Mouse (Mus musculus): ENCODE results near the gene Gm45140. TPM values are rescaled to one million over a fixed set of nuclear protein-coding genes. Genes with fewer than 3 reads are reported as not detected.
"Not testable (repeated sequence)": the region's sequence is repeated elsewhere in the genome, so short reads cannot be mapped to it uniquely, and the experiment has no call there.

Gm45140 gene
- total and polyA plus RNA-seq, 3 experiments, result 4.3 to 25.7 (median 13.0) TPM

DNA sequence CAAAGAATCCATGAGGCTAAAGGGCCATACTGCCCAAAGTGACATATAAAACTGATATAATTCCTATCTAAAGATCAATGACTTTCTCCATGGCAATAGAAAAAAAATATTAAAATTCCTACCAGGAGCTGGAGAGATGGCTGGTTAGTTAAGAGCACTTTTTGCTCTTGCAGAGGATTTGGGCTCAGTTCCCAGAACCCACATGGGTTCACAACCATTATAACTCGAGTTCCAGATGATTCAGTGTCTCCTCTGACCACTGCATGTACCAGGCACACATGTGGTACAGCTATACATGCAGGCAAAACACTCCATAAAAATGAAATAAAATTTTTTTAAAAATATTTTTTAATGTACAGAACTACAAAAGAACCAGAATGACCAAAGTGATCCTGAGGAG is 61.1 kb downstream of the Gm45140 start:
- no peak for DNase-seq (ENCODE audit: extremely low read depth)
- H3K4me1 ChIP-seq (ENCODE audit: control insufficient read depth in 1 of 2, insufficient read depth in 2 of 2), result peaks cover 0 to 15% of the 10 kb centered on the region in 2 experiments; a peak in 2 of 4 replicates
- no peak overlapping the region for H3K9ac ChIP-seq (ENCODE audit: insufficient read depth, low read depth)
- no peak overlapping the region for H3K27ac ChIP-seq (ENCODE audit: insufficient read depth, low read depth)
- no peaks in the 10 kb centered on the region for H3K27me3 ChIP-seq (replicated peaks)
- no peak overlapping the region for H3K4me3 ChIP-seq (replicated peaks in 1 of 3; ENCODE audit: low read depth in 2 of 3, low read length in 2 of 3, poor library complexity in 1 of 3)
- peaks cover 5% of the 10 kb centered on the region for H3K9me3 ChIP-seq (replicated peaks; ENCODE audit: low read length)
- dilution Hi-C loops (cut with MboI; ENCODE audit: extremely low pct_ligation_motif_present, extremely low pct_unique_long_range_greater_than_20kb, low sequenced_read_pairs), result no loop called here
- H3K4me2 ChIP-seq (ENCODE audit: insufficient read depth, low read depth, poor library complexity, severe bottlenecking), result no peak overlapping the region
- H3K79me2 ChIP-seq (replicated peaks; ENCODE audit: control insufficient read depth, extremely low read depth, insufficient read depth, poor library complexity, severe bottlenecking), result no peaks in the 10 kb centered on the region
- no peaks in the 10 kb centered on the region for H3K36me3 ChIP-seq (replicated peaks in 1 of 2; ENCODE audit: control insufficient read depth in 1 of 2, insufficient read depth in 1 of 2, low read length in 1 of 2)
- in situ Hi-C loops (cut with MboI; ENCODE audit: low pct_ligation_motif_present, low pct_unique_long_range_greater_than_20kb, low sequenced_read_pairs), result no loop called here
- TF ChIP-seq ZMIZ1 (IDR thresholded peaks at IDR 0.05; ENCODE audit: low read depth, low read length), result no peak
- TF ChIP-seq CTCF (conservative IDR thresholded peaks at IDR 0.05 in 1 of 2, IDR thresholded peaks at IDR 0.05 in 1 of 2; ENCODE audit: low read depth in 2 of 2, low read length in 2 of 2), result no peak
- TF ChIP-seq MEF2A (IDR thresholded peaks at IDR 0.05; ENCODE audit: borderline replicate concordance, low read depth, low read length), result no peak
- TF ChIP-seq MAFK (IDR thresholded peaks at IDR 0.05; ENCODE audit: insufficient replicate concordance, low read length), result no peak

GRCm38 (mm10) chr6:87770626-87771025 is 65.0 kb downstream of the Gm45140 start:
- dilution Hi-C loops (cut with MboI; ENCODE audit: extremely low pct_ligation_motif_present, extremely low pct_unique_long_range_greater_than_20kb, low sequenced_read_pairs), result no loop called here
- H3K79me2 ChIP-seq (replicated peaks; ENCODE audit: control insufficient read depth, extremely low read depth, insufficient read depth, poor library complexity, severe bottlenecking), result no peaks in the 10 kb centered on the region
- H3K27me3 ChIP-seq (replicated peaks), result no peaks in the 10 kb centered on the region
- H3K9me3 ChIP-seq (replicated peaks; ENCODE audit: low read length), result peaks cover 3% of the 10 kb centered on the region
- no peak overlapping the region for H3K9ac ChIP-seq (ENCODE audit: insufficient read depth, low read depth)
- no peak overlapping the region for H3K4me3 ChIP-seq (replicated peaks in 1 of 3; ENCODE audit: low read depth in 2 of 3, low read length in 2 of 3, poor library complexity in 1 of 3)
- DNase-seq (ENCODE audit: extremely low read depth), result peak; percentile 48
- TF ChIP-seq CTCF (conservative IDR thresholded peaks at IDR 0.05 in 1 of 2, IDR thresholded peaks at IDR 0.05 in 1 of 2; ENCODE audit: low read depth in 2 of 2, low read length in 2 of 2) (peak in 1 of 2 experiments; percentile 71; a peak in 2 of 4 replicates), MYC (IDR thresholded peaks at IDR 0.05; ENCODE audit: low read depth, low read length) (peak; percentile 70; the same call in 1 of the 2 replicates), SMC3 (IDR thresholded peaks at IDR 0.05; ENCODE audit: low read depth, low read length) (peak; percentile 64), MEF2A (IDR thresholded peaks at IDR 0.05; ENCODE audit: borderline replicate concordance, low read depth, low read length) (no peak), MAX (IDR thresholded peaks at IDR 0.05; ENCODE audit: low read length) (peak; percentile 38; the same call in 1 of the 2 replicates), ZC3H11A (IDR thresholded peaks at IDR 0.05; ENCODE audit: low read depth, low read length) (no peak), RAD21 (IDR thresholded peaks at IDR 0.05; ENCODE audit: low read depth, low read length) (peak; percentile 69), NRF1 (IDR thresholded peaks at IDR 0.05; ENCODE audit: low read depth, low read length) (no peak)
- peaks cover 0 to 7% of the 10 kb centered on the region in 2 experiments; a peak in 1 of 4 replicates for H3K4me1 ChIP-seq (ENCODE audit: control insufficient read depth in 1 of 2, insufficient read depth in 2 of 2)
- no peaks in the 10 kb centered on the region for H3K36me3 ChIP-seq (replicated peaks in 1 of 2; ENCODE audit: control insufficient read depth in 1 of 2, insufficient read depth in 1 of 2, low read length in 1 of 2)
- no peak overlapping the region for H3K27ac ChIP-seq (ENCODE audit: insufficient read depth, low read depth)
- in situ Hi-C loops (cut with MboI; ENCODE audit: low pct_ligation_motif_present, low pct_unique_long_range_greater_than_20kb, low sequenced_read_pairs), result no loop called here
- H3K4me2 ChIP-seq (ENCODE audit: insufficient read depth, low read depth, poor library complexity, severe bottlenecking), result no peak overlapping the region

DNA sequence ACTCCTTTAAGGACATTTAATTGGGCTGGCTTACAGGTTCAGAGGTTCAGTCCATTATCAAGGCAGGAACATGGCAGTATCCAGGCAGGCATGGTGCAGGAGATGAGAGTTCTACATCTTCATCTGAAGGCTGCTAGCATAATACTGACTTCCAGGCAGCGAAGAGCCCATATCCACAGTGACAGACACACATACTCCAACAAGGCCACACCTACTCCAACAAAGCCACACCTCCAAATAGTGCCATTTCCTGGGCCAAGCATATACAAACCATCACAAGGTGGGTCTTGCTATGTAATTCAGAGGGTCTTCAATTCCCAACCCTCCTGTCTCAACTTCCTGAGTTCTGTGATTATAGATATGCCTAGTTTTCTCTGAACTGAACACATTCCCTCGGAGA is 71.3 kb downstream of the Gm45140 start:
- H3K4me1 ChIP-seq (ENCODE audit: control insufficient read depth in 1 of 2, insufficient read depth in 2 of 2); H3K4me2 ChIP-seq (ENCODE audit: insufficient read depth, low read depth, poor library complexity, severe bottlenecking); H3K79me2 ChIP-seq (replicated peaks; ENCODE audit: control insufficient read depth, extremely low read depth, insufficient read depth, poor library complexity, severe bottlenecking); DNase-seq (ENCODE audit: extremely low read depth); H3K9me3 ChIP-seq (replicated peaks; ENCODE audit: low read length); H3K27ac ChIP-seq (ENCODE audit: insufficient read depth, low read depth); dilution Hi-C loops (cut with MboI; ENCODE audit: extremely low pct_ligation_motif_present, extremely low pct_unique_long_range_greater_than_20kb, low sequenced_read_pairs); in situ Hi-C loops (cut with MboI; ENCODE audit: low pct_ligation_motif_present, low pct_unique_long_range_greater_than_20kb, low sequenced_read_pairs); H3K4me3 ChIP-seq (replicated peaks in 1 of 3; ENCODE audit: low read depth in 2 of 3, low read length in 2 of 3, poor library complexity in 1 of 3); H3K27me3 ChIP-seq (replicated peaks); H3K36me3 ChIP-seq (replicated peaks in 1 of 2; ENCODE audit: control insufficient read depth in 1 of 2, insufficient read depth in 1 of 2, low read length in 1 of 2); H3K9ac ChIP-seq (ENCODE audit: insufficient read depth, low read depth): not testable (repeated sequence)

Measured in CH12.LX (cell line).